Mouse (Mus musculus) bone marrow macrophage, adult 2 months (primary cell): ENCODE data around the gene Nek7. TPM values are rescaled to one million over a fixed set of nuclear protein-coding genes. Genes with fewer than 3 reads are reported as not detected.

Source experiments
- H3K27ac ChIP-seq: 2 replicates; pipeline ENCODE4 v1.5.1; 2012; ENCODE audit warnings: low read depth, low read length; ENCODE audit not compliant: insufficient read depth
- H3K4me1 ChIP-seq: 2 replicates; pipeline ENCODE4 v1.6.1; 2012; ENCODE audit warnings: low read length; ENCODE audit not compliant: control insufficient read depth, insufficient read depth
- H3K4me3 ChIP-seq: 2 replicates; pipeline ENCODE4 v1.5.1; 2012; ENCODE audit warnings: mild to moderate bottlenecking, low read length, moderate library complexity; ENCODE audit not compliant: insufficient read depth
- CTCF ChIP-seq: IDR thresholded peaks from 2 replicates; pipeline ENCODE4 v1.5.1; 2012; ENCODE audit warnings: low read depth, mild to moderate bottlenecking, low read length, moderate library complexity
- POLR2A ChIP-seq: IDR thresholded peaks from 2 replicates; pipeline ENCODE4 v1.6.1; 2012; ENCODE audit warnings: mild to moderate bottlenecking, low read depth, low read length, borderline replicate concordance
- polyA plus RNA-seq: library from polyadenylated mRNA; stranded (reverse); fragments of >200 nt; gene quantifications from 2 replicates; pipeline ENCODE4 v1.2.4, GENCODE M21; 2012; ENCODE audit not compliant: missing spikeins, insufficient read depth, insufficient read length

The Nek7 gene
- polyA plus RNA-seq, 1 experiment = 78.1 TPM

DNA sequence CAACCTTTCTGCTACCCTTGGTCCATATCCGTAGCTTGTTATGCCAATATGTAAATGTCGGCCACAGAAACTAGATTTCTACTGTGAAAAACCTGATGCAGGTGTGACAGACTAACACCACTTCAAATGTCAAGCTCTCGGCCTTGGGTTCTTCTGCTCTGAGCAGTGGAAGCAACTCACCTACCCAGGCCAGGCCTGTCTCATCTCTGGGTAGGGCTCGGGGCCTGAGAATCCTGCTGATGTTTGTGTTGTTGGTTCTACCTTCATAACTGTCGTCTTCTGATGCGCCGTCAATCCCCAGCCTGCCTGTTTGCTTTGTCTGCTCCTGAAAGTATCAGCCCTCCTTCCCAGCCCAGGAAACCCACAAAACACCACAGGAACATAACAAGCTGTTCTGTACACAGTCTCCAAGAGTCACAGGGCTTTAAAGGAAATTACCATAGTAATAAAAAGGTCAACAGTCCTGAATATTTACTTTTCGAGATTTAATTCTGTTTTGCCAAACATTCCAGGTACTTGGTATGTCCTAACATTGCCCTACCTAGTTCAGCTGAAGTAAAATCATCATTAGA, 29.4 kb downstream of the Nek7 start:
- TF ChIP-seq POLR2A (no peak), CTCF (no peak)
- Histone ChIP-seq H3K4me3 (no peak overlapping the region), H3K4me1 (peaks cover 12% of the 10 kb centered on the region), H3K27ac (no peak overlapping the region)

DNA sequence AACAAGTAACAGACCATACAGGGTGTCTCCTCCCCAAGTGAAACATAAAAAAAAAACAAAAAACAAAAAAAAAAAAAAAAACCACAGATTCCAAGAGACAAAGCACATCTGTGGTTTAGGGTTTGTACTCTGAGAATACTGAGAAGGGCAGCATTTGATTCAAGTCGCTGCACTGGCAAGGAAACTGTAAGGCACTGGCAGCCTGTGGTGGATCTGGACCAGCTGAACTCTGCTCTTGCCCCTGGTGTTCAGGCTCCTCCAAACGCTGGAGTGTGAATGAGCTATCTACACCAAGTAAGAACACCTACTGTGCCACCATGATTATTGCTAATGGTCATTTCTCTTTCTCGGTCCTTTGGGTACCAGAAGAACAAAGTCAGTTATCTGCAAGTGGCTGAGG, 30.8 kb downstream of the Nek7 start:
- Histone ChIP-seq H3K4me1 (peaks cover 6% of the 10 kb centered on the region; the same call in 1 of the 2 replicates), H3K27ac (no peak overlapping the region), H3K4me3 (no peak overlapping the region)
- TF ChIP-seq POLR2A = no peak
- TF ChIP-seq CTCF = no peak

DNA sequence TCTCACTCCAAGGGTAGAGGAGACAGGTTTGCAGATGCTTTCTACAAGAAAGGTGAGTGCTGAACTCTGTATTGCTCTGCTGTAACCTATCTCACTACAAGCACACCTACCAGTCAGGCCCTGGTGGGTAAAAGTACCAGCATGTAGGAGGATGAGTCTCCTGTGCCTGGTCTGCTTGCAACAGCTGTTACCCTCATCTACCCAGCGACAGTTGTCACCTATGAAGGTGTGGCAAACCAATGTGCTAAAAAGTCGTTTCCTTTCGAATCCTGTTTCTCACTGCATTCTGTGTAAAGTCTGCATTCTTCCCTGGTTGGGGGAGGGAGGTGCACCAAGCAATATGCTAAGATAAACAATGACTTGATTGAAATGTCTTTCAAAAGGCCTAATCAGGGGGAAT, 32.1 kb downstream of the Nek7 start:
- Histone ChIP-seq H3K27ac (no peak overlapping the region), H3K4me3 (no peak overlapping the region), H3K4me1 (peaks cover 9% of the 10 kb centered on the region)
- TF ChIP-seq CTCF (no peak), POLR2A (no peak)

DNA sequence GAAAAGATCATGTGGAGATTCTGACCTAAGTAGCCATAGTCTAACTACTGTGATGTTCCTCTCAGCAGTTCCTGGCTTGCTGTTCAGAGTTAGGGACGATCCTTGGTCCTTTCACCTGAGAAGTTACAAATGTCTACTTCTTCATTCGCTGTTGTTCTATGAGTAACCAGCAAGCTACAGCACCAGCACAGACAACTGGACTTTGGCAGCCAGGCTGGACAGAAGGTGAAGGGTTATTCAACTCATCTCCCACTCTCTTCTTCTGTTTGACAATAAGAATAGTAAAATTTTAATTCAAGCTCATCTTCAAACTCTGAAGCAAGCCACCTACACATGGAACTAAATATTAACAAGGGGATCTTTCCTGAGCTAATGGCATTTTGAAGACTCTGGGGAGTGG, 33.0 kb downstream of the Nek7 start:
- Histone ChIP-seq H3K4me1 (peaks cover 16% of the 10 kb centered on the region), H3K27ac (no peak overlapping the region), H3K4me3 (no peak overlapping the region)
- TF ChIP-seq POLR2A (no peak), CTCF (no peak)

DNA sequence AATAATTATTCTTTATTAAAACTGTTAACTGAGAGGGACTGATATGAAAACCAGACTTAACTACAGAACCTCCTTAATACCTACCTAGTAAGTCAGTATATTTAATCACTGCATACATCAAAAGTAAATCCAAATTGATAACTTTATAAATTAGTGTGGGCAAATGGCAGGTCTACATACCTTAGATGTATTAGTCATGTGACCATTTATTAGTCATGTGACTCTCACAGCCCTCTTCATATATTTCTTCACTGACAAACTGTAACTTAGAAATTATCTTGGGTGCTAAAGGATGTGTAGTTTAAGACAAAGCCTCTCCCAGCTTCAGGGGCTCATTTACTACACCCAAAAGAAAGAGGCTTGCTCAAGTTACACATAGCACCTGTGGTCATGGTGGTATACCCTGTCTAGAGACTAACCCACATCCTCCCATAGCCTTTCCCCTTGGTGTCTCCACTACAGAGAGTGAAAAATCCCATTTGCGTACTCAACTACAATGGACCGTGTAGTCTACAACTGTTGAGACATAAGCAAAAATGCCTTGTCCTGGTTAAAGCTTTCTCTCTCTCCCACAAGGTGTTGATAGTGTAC, 35.4 kb downstream of the Nek7 start:
- no peak for TF ChIP-seq POLR2A
- TF ChIP-seq CTCF = no peak
- Histone ChIP-seq H3K27ac (no peak overlapping the region), H3K4me3 (no peak overlapping the region), H3K4me1 (peaks cover 16% of the 10 kb centered on the region)

DNA sequence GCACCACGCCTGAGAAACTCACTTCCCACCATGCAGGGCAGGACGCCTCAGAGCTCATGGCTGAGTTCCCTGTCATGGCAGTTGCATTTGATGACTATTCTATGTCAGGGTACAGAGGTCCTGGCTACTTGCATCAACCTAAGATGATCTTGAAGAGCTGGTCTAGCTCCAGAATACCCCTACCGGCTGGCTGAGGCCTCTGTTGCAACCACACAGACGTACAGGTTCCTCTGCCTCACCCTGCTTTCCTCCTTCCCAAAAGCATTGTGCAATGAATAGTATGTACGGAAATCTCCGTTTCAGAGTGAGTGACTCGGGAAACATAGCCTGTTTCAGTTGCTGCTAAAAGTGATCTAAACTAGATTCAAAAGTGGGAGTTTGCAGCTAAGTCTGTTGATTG, 37.7 kb downstream of the Nek7 start:
- no peak for TF ChIP-seq CTCF
- no peak for TF ChIP-seq POLR2A
- Histone ChIP-seq H3K4me1 (peaks cover 16% of the 10 kb centered on the region), H3K27ac (no peak overlapping the region)

DNA sequence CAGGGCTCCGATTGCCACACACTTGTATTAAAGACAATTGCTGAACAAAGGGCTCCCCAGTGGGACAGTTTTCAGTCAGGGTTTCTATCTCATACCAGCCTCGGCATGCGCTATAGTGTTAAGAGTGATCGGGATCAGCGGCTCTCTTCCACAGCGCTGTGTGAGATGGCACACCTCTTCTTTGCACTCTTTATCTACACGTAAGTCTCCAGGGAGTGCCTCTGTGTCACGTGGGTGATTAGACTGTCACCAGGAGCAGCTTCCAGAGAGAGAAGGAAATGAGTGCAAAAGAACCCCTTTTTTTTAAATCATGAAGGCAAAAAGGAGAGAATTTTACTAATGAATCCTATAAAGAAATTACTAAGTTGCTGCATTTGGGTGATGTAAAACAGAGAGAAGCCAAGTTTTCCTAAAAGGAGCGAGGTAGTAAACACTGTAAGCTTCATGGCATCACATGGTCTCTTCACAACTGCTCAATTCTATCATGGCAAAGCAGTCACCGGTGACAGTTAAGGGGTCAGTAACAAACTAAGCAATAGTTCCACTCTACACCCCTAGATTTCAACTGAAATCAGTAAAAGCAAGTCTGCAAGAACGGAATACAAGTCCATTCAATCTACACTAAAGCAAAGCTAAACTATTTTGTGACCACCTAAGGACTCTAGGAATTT, 40.0 kb downstream of the Nek7 start:
- Histone ChIP-seq H3K4me1 (peaks cover 16% of the 10 kb centered on the region), H3K27ac (no peak overlapping the region), H3K4me3 (no peak overlapping the region)
- TF ChIP-seq CTCF (no peak), POLR2A (no peak)

More for the DNA sequence above, 37.7 kb downstream of the Nek7 start:
- no peak overlapping the region for H3K4me3 ChIP-seq

DNA sequence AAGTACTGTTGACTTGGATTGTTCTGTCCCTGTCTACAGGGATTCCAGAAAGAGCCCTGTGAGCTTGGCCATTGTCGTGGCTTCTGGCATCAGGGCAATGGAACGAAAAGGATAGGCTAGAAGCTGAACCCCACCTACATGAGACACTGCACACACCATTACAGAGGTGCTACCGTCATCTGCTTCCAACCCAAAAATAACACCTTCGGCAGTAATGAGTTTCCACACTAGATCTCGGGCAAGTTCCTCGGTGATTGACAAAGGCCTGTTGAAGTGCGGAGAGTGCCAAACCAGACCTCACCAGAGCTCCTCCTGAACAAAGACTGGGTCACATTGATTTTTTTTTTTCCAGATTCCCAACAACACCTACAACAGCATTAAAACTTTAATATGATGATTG, 40.7 kb downstream of the Nek7 start:
- peaks cover 16% of the 10 kb centered on the region for H3K4me1 ChIP-seq
- H3K27ac ChIP-seq = no peak overlapping the region
- no peak overlapping the region for H3K4me3 ChIP-seq
- TF ChIP-seq POLR2A = no peak
- TF ChIP-seq CTCF = no peak

DNA sequence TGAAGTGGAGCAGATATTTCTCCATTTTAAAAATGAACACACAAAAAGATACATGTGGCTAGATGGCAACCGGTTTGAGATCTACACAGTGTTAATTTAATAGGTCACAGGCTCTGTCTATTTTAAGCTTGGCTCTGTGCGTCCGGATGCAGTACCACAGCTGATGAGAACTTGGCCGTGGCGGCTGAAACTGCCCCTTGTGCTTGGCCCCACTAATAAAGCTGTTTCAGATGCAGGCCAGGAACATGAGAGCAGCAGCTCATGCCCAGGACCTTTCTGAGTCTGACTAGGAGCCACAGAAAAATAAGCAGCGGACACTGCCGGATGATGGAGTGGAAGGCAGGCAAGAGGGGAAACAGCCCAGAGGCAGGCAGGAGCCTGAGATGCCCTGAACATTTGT, 43.1 kb downstream of the Nek7 start:
- no peak for TF ChIP-seq CTCF
- TF ChIP-seq POLR2A = no peak
- H3K27ac ChIP-seq = no peak overlapping the region
- no peak overlapping the region for H3K4me3 ChIP-seq
- H3K4me1 ChIP-seq = peaks cover under 1% of the 10 kb centered on the region; the same call in 1 of the 2 replicates

DNA sequence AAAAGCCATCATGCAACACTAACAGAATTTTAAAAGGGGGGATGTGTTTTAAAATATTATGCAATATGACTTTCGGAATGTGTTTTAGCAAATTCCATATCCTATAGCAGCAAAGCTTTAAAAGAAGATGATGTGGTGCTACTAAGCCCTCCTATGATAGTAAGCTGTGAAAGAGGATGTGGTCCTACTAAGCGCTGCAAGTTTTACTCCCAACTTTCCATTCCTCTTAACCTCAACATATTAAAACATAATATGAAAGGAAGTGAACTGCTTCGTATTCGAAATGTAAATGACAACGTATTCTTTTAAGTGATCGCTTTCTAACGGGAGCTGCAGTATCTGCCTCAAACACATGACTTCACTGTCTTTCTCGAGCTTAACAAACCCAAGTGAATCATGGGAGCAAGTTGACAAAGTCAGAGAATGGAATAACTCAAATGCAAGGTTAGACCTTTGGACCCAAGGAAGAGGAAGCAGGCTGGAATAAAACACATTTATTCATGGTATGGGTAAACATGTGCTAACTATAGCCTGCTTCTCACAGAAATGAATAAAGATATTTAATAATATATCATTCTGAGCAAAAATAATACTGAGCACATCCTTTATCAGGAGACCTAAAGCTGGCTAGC, 43.8 kb downstream of the Nek7 start:
- no peak overlapping the region for H3K27ac ChIP-seq
- H3K4me1 ChIP-seq = peaks cover 5% of the 10 kb centered on the region; the same call in 1 of the 2 replicates
- no peak for TF ChIP-seq CTCF
- TF ChIP-seq POLR2A = no peak

More for the DNA sequence above, 43.8 kb downstream of the Nek7 start:
- no peak overlapping the region for H3K4me3 ChIP-seq
